Mouse (Mus musculus): Measurements from ENCODE around the gene Zbtb9. TPM values are rescaled to one million over a fixed set of nuclear protein-coding genes. Genes with fewer than 3 reads are reported as not detected.

Zbtb9 gene
- total and polyA plus RNA-seq, 3 experiments: 10.7 to 13.4 TPM; not detected in 1

- no peaks in the 10 kb centered on the region for H3K9me3 ChIP-seq (replicated peaks; ENCODE audit: insufficient read depth, low read length)
- peak overlapping the region; percentile 13 for H3K9ac ChIP-seq (ENCODE audit: control insufficient read depth, low read depth, low read length, poor library complexity, severe bottlenecking)
- no peaks in the 10 kb centered on the region for H3K27me3 ChIP-seq (ENCODE audit: control insufficient read depth in 1 of 2, insufficient read depth in 2 of 2, low read length in 2 of 2)
- H3K79me2 ChIP-seq (ENCODE audit: control insufficient read depth, insufficient read depth, low read length, poor library complexity): peaks cover 5% of the 10 kb centered on the region
- peaks cover 0 to 2% of the 10 kb centered on the region in 2 experiments; a peak in 1 of 4 replicates for H3K4me1 ChIP-seq (ENCODE audit: control insufficient read depth in 1 of 2, insufficient read depth in 2 of 2, low read length in 2 of 2)
- no peak overlapping the region for H3K27ac ChIP-seq (ENCODE audit: control insufficient read depth, low read depth, low read length)
- TF ChIP-seq MAZ (IDR thresholded peaks at IDR 0.05; ENCODE audit: low read depth, low read length) (0 out of 2 replicates have a peak, but pooled peaks have one; percentile 30), SMC3 (IDR thresholded peaks at IDR 0.05; ENCODE audit: low read depth, low read length) (peak; percentile 89), JUND (IDR thresholded peaks at IDR 0.05; ENCODE audit: low read depth, low read length) (no peak), USF2 (IDR thresholded peaks at IDR 0.05; ENCODE audit: borderline replicate concordance in 1 of 2, insufficient read depth in 1 of 2, low read depth in 1 of 2, low read length in 2 of 2) (no peak), TAL1 (IDR thresholded peaks at IDR 0.05; ENCODE audit: low read length) (no peak), BHLHE40 (IDR thresholded peaks at IDR 0.05; ENCODE audit: borderline replicate concordance, low read depth, low read length) (no peak), MEF2A (IDR thresholded peaks at IDR 0.05; ENCODE audit: extremely low read depth, insufficient replicate concordance, low read depth, low read length, poor library complexity, severe bottlenecking) (no peak), RAD21 (IDR thresholded peaks at IDR 0.05; ENCODE audit: low read depth, low read length) (peak; percentile 87), ZC3H11A (IDR thresholded peaks at IDR 0.05; ENCODE audit: low read depth, low read length) (peak; percentile 90), CTCF (IDR thresholded peaks at IDR 0.05 in 2 of 3, conservative IDR thresholded peaks at IDR 0.05 in 1 of 3; ENCODE audit: control insufficient read depth in 1 of 3, insufficient read depth in 1 of 3, low read depth in 2 of 3, low read length in 3 of 3, poor library complexity in 1 of 3, severe bottlenecking in 1 of 3) (peak; percentile 92 to 93 (median 92))
- no peaks in the 10 kb centered on the region; a peak in 1 of 4 replicates for H3K36me3 ChIP-seq (ENCODE audit: control insufficient read depth in 1 of 2, insufficient read depth in 2 of 2, low read length in 2 of 2)
- peak; percentile 76 for DNase-seq (ENCODE audit: low read depth, low spot score)
- H3K4me3 ChIP-seq (ENCODE audit: control insufficient read depth in 1 of 2, insufficient read depth in 1 of 2, low read depth in 2 of 2, low read length in 2 of 2): peak overlapping the region in 1 of 2 experiments; percentile 31; a peak in 1 of 4 replicates
Observed at GRCm38 (mm10) chr17:27032869-27033268, 59.9 kb downstream of the Zbtb9 start.

- TF ChIP-seq USF2 (IDR thresholded peaks at IDR 0.05; ENCODE audit: borderline replicate concordance in 1 of 2, insufficient read depth in 1 of 2, low read depth in 1 of 2, low read length in 2 of 2) (no peak), ZMIZ1 (IDR thresholded peaks at IDR 0.05; ENCODE audit: low read depth, low read length) (no peak), USF1 (IDR thresholded peaks at IDR 0.05; ENCODE audit: low read depth, low read length) (no peak)
- Histone ChIP-seq H3K36me3 (ENCODE audit: control insufficient read depth in 1 of 2, insufficient read depth in 2 of 2, low read length in 2 of 2) (no peaks in the 10 kb centered on the region), H3K27me3 (ENCODE audit: control insufficient read depth in 1 of 2, insufficient read depth in 2 of 2, low read length in 2 of 2) (no peaks in the 10 kb centered on the region), H3K9ac (ENCODE audit: control insufficient read depth, low read depth, low read length, poor library complexity, severe bottlenecking) (no peak overlapping the region), H3K4me1 (ENCODE audit: control insufficient read depth in 1 of 2, insufficient read depth in 2 of 2, low read length in 2 of 2) (peaks cover 0 to 4% of the 10 kb centered on the region in 2 experiments; a peak in 2 of 4 replicates), H3K9me3 (replicated peaks; ENCODE audit: insufficient read depth, low read length) (no peaks in the 10 kb centered on the region), H3K27ac (ENCODE audit: control insufficient read depth, low read depth, low read length) (no peak overlapping the region), H3K79me2 (ENCODE audit: control insufficient read depth, insufficient read depth, low read length, poor library complexity) (no peaks in the 10 kb centered on the region), H3K4me3 (ENCODE audit: control insufficient read depth in 1 of 2, insufficient read depth in 1 of 2, low read depth in 2 of 2, low read length in 2 of 2) (no peak overlapping the region)
- no peak for DNase-seq (ENCODE audit: low read depth, low spot score)
Observed at GRCm38 (mm10) chr17:27036465-27036864, 63.5 kb downstream of the Zbtb9 start.
